ENCODE assay signal across 24 mouse cellular contexts in the genomic region with DNA sequence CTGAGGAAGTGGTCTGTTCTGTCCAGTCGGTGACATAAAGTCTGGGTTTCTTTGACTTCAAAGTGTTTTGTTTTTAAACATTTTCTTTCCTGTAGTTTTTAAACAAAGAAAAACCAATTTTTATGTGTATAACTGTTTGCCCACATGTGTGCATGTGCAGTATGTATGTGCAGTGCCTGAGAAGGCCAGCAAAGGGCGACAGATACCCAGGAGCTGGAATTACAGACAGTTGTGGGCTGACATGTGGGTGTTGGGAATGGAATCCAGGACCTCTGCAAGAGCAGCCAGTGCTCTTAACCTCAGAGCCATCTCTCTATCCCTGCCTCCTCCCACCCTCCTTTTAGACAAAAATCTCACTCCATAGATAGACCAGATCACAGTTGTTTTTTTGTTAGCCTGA. TPM values are rescaled to one million over a fixed set of nuclear protein-coding genes. Genes with fewer than 3 reads are reported as not detected.
"Had no signal": no experiment of that assay in that cellular context is flagged by ENCODE, and none has a peak within 500 bp of the region (broad histone marks: within the 10 kb centered on the region; RNA-seq: fewer than 3 reads in every experiment).

No protein-coding gene starts in this region.

- H3K4me1 ChIP-seq: liver, embryonic 15.5 days had no signal

- H3K4me2 ChIP-seq: liver, embryonic 15.5 days; lung, embryonic 15.5 days; neural tube, embryonic 13.5 days; neural tube, embryonic 15.5 days had no signal

- H3K9me3 ChIP-seq: lung, embryonic 15.5 days; neural tube, embryonic 13.5 days; neural tube, embryonic 15.5 days had no signal

- H3K27ac ChIP-seq: liver, embryonic 15.5 days; lung, embryonic 15.5 days; macrophage; midbrain, embryonic 10.5 days; neural tube, embryonic 13.5 days; neural tube, embryonic 15.5 days had no signal

- ATAC-seq: liver, postnatal 0 days; lung, postnatal 0 days; midbrain, embryonic 16.5 days had no signal

- H3K27me3 ChIP-seq: liver, embryonic 15.5 days; lung, embryonic 15.5 days; megakaryocyte, embryonic 14.5 days; neural tube, embryonic 13.5 days; neural tube, embryonic 15.5 days had no signal

- H3K36me3 ChIP-seq: liver, embryonic 15.5 days; lung, embryonic 15.5 days; midbrain, embryonic 10.5 days; neural tube, embryonic 15.5 days had no signal

- H3K4me3 ChIP-seq: liver, embryonic 15.5 days; lung, embryonic 15.5 days; megakaryocyte, embryonic 14.5 days; midbrain, embryonic 10.5 days; myocyte; neural tube, embryonic 13.5 days; neural tube, embryonic 15.5 days had no signal

- DNase-seq: liver, postnatal 0 days; lung, adult 2 months; lung, postnatal 14 days; lung, postnatal 36 days; midbrain, embryonic 14.5 days; retina, postnatal 1 day; right cerebral cortex, adult 18-20 months; right cerebral cortex, postnatal 25 days; right cerebral cortex, postnatal 4 days; spleen, adult 18-20 months; thymus, adult 18-20 months; thymus, postnatal 14 days; thymus, postnatal 36 days had no signal

- H3K9ac ChIP-seq: liver, embryonic 15.5 days; liver, postnatal 0 days; lung, embryonic 15.5 days; neural tube, embryonic 13.5 days; neural tube, embryonic 15.5 days had no signal

RNA-seq across cellular contexts. Expression of a gene that starts 14.2 kb away (rescaled TPM):
- total RNA-seq: megakaryocyte progenitor cell, adult 5-6 weeks had no signal
- polyA plus RNA-seq: macrophage had no signal
